Mouse (Mus musculus) adrenal gland, adult 2 months (tissue): ENCODE data around the gene Rnase1. TPM values are rescaled to one million over a fixed set of nuclear protein-coding genes. Genes with fewer than 3 reads are reported as not detected.

Experiments used
- polyA plus RNA-seq: library from polyadenylated mRNA; depleted of rRNA; stranded (reverse); fragments of >200 nt; gene quantifications from 2 replicates; pipeline ENCODE4 v1.2.3, GENCODE M21; 2012; rRNA removed
- total RNA-seq, 2 experiments: library from RNA; stranded (reverse); gene quantifications; 2 replicates each; pipeline ENCODE4 v1.2.3; 2021

Rnase1 gene
- total and polyA plus RNA-seq, 3 experiments = 2.3 TPM; not detected in 2

Other genes starting within 250 kb of the Rnase1 start
- 1 to 10 TPM in 1 of 2 experiments, under 1 TPM in 1; 0.46 to 1.0 TPM for gene Klhl33, start 249.3 kb downstream of the Rnase1 start, total RNA-seq
- gene Klhl33, start 249.3 kb downstream of the Rnase1 start, polyA plus RNA-seq = 0.45 and 1.0 TPM in 2 replicates
- gene Osgep, start 221.9 kb downstream of the Rnase1 start, total RNA-seq = 10 to 100 TPM; 37.7 to 45.0 TPM
- 149 and 171 TPM in 2 replicates for gene Osgep, start 221.9 kb downstream of the Rnase1 start, polyA plus RNA-seq
- gene Apex1, start 221.8 kb downstream of the Rnase1 start, total RNA-seq = 10 to 100 TPM; 54.7 to 80.9 TPM
- gene Apex1, start 221.8 kb downstream of the Rnase1 start, polyA plus RNA-seq = 20.9 and 27.1 TPM in 2 replicates
- 10 to 100 TPM; 56.7 to 69.6 TPM for gene Pip4p1, start 215.9 kb downstream of the Rnase1 start, total RNA-seq
- 120 and 125 TPM in 2 replicates for gene Pip4p1, start 215.9 kb downstream of the Rnase1 start, polyA plus RNA-seq
- 10 to 100 TPM; 31.2 to 46.1 TPM for gene Pnp, start 215.7 kb downstream of the Rnase1 start, total RNA-seq
- gene Pnp, start 215.7 kb downstream of the Rnase1 start, polyA plus RNA-seq = 10.1 and 12.3 TPM in 2 replicates
- gene Gm49342, start 202.3 kb downstream of the Rnase1 start, total RNA-seq = 10 to 100 TPM; 45.4 to 64.1 TPM
- 2.9 and 4.5 TPM in 2 replicates for gene Gm49342, start 202.3 kb downstream of the Rnase1 start, polyA plus RNA-seq
- gene Pnp2, start 190.8 kb downstream of the Rnase1 start, total RNA-seq = 1 to 10 TPM; 1.5 to 2.5 TPM
- gene Pnp2, start 190.8 kb downstream of the Rnase1 start, polyA plus RNA-seq = 0.37 and 0.49 TPM in 2 replicates
- under 1 TPM; 0.24 to 0.26 TPM for gene Rnase10, start 139.0 kb downstream of the Rnase1 start, total RNA-seq
- gene Rnase10, start 139.0 kb downstream of the Rnase1 start, polyA plus RNA-seq = not detected in 2 replicates
- not detected for gene Rnase9, start 104.9 kb downstream of the Rnase1 start, total RNA-seq
- not detected in 2 replicates for gene Rnase9, start 104.9 kb downstream of the Rnase1 start, polyA plus RNA-seq
- not detected for gene Rnase11, start 96.6 kb downstream of the Rnase1 start, total RNA-seq
- not detected in 2 replicates for gene Rnase11, start 96.6 kb downstream of the Rnase1 start, polyA plus RNA-seq
- gene Rnase12, start 89.1 kb downstream of the Rnase1 start, total RNA-seq = not detected
- gene Rnase12, start 89.1 kb downstream of the Rnase1 start, polyA plus RNA-seq = not detected in 2 replicates
- gene Olfr750, start 72.3 kb downstream of the Rnase1 start, total RNA-seq = under 1 TPM in 1 of 2 experiments, not detected in 1; 0.06 TPM
- gene Olfr750, start 72.3 kb downstream of the Rnase1 start, polyA plus RNA-seq = not detected in 2 replicates
- 10 to 100 TPM; 45.5 to 71.4 TPM for gene Rnase4, start 55.7 kb downstream of the Rnase1 start, total RNA-seq
- 33.7 and 34.7 TPM in 2 replicates for gene Rnase4, start 55.7 kb downstream of the Rnase1 start, polyA plus RNA-seq
- gene Ang, start 55.6 kb downstream of the Rnase1 start, total RNA-seq = 1 to 10 TPM; 4.4 to 7.7 TPM
- gene Ang, start 55.6 kb downstream of the Rnase1 start, polyA plus RNA-seq = 2.9 and 3.2 TPM in 2 replicates
- not detected for gene Eddm3b, start 32.4 kb downstream of the Rnase1 start, total RNA-seq
- not detected in 2 replicates for gene Eddm3b, start 32.4 kb downstream of the Rnase1 start, polyA plus RNA-seq
- 1 to 10 TPM; 1.5 to 1.6 TPM for gene Rnase6, start 22.9 kb downstream of the Rnase1 start, total RNA-seq
- 0.89 and 0.92 TPM in 2 replicates for gene Rnase6, start 22.9 kb downstream of the Rnase1 start, polyA plus RNA-seq
- not detected for gene Rnase2b, start 15.5 kb upstream of the Rnase1 start, total RNA-seq
- not detected in 2 replicates for gene Rnase2b, start 15.5 kb upstream of the Rnase1 start, polyA plus RNA-seq
- gene Ang2, start 52.4 kb upstream of the Rnase1 start, total RNA-seq = not detected
- gene Ang2, start 52.4 kb upstream of the Rnase1 start, polyA plus RNA-seq = not detected in 2 replicates
- not detected for gene Ear14, start 56.6 kb upstream of the Rnase1 start, total RNA-seq
- gene Ear14, start 56.6 kb upstream of the Rnase1 start, polyA plus RNA-seq = not detected in 2 replicates
- gene Rnase2a, start 109.3 kb upstream of the Rnase1 start, total RNA-seq = 10 to 100 TPM in 1 of 2 experiments, 1 to 10 TPM in 1; 9.5 to 15.7 TPM
- gene Rnase2a, start 109.3 kb upstream of the Rnase1 start, polyA plus RNA-seq = not detected in 2 replicates
- not detected for gene Gm7247, start 215.0 kb upstream of the Rnase1 start, total RNA-seq
- not detected in 2 replicates for gene Gm7247, start 215.0 kb upstream of the Rnase1 start, polyA plus RNA-seq